Mouse (Mus musculus): ENCODE data around the gene Vmn2r7. TPM values are rescaled to one million over a fixed set of nuclear protein-coding genes. Genes with fewer than 3 reads are reported as not detected.
A peak's percentile ranks its signal among the peaks of the same experiment; 100 is the strongest.
"Not testable (repeated sequence)": the region's sequence is repeated elsewhere in the genome, so short reads cannot be mapped to it uniquely, and the experiment has no call there.

The Vmn2r7 gene
- total RNA-seq (2021): not detected

DNA sequence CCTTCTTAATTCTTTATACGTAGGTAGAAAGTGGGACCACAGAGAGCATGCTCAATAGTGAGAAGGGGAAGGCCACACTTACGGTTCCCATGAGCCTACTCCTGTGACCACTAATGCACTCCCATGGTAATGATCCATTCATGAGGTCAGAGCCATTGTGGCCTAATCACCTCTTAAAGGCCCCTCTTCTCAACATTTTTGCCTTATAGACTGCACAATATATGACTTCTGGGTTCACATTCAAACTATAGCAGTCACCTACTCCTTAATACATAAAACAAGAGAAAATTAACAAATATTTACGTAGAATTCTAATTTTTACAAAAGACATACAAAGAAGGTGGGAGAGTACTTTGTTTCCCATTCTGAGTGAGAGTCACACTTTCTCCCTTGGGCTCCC lies at the start of gene Vmn2r7:
Vmn2r7 (minus strand) TSS at position 101 of the 400 bp plus-strand sequence.
- intact Hi-C loops (cut with DNase I); DNase-seq: not testable (repeated sequence)

GRCm38 (mm10) chr3:64889725-64890124 lies 45.2 kb upstream of the Vmn2r7 start:
- DNase-seq: no peak
- intact Hi-C loops (cut with DNase I): no loop called here

DNA sequence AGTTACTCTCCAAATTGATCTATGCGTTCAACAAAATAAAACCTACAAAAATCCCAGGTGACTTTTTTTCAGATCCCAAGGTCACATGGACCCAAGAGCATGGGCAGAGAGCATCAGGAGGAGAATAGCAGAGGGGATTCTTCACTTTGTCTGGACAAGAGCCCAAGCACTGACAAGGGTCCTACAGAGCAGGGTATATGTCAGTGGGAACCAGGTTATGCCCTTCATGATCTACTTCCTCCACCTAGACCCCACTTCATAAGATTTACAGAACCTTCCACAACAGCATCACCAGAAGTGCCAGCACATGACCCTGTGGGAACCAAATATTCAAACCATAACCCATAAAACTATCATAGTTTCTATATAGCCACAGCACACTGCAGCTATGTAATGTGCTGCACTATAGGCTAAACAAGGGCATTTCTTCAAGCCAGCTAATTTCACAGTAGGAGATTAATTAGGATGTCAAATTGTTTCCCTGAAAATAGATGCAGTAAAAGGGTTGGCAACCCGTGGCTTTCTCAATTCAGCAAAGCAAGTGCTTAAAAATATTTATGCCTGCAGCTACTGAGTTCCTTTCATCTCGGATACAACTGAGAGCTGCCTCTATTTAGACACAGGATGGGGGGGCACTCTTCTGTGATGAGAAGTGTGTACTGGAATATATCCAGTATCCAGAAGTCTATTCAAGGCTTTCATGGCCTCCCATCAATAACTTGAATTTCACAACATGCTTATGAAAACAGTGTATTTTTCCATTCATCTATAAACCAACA lies 33.8 kb upstream of the Vmn2r7 start:
- no peak for DNase-seq
- intact Hi-C loops (cut with DNase I): no loop called here

- DNase-seq: no peak
- intact Hi-C loops (cut with DNase I): no loop called here
Observed at GRCm38 (mm10) chr3:64876669-64877068, 32.1 kb upstream of the Vmn2r7 start.

- intact Hi-C loops (cut with DNase I): no loop called here
- no peak for DNase-seq
Observed at GRCm38 (mm10) chr3:64842881-64843280, 1.7 kb downstream of the Vmn2r7 start.

DNA sequence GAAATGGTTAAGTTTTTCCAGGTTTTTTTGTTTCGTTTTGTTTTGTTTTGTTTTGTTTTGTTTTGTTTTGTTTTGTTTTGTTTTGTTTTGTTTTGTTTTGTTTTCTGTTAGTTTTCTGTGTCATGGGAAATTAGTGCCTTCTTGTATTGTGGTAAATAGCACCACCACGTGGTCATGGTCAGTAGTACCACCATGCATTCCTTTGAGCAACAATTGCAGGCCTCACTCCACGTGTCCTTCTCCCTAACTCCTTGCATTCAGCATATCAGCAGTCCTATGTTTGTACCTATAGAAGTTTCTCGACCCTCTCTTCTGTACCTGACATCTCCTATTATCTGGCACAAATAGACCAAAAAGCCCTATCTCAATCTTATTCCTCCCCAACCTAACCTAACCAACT lies 2.3 kb downstream of the Vmn2r7 start:
- intact Hi-C loops (cut with DNase I): no loop called here
- DNase-seq: peak; percentile 11 to 22

GRCm38 (mm10) chr3:64831134-64831533 lies 13.4 kb downstream of the Vmn2r7 start:
- DNase-seq: no peak
- intact Hi-C loops (cut with DNase I): no loop called here

GRCm38 (mm10) chr3:64791245-64791591 lies 53.3 kb downstream of the Vmn2r7 start:
- DNase-seq: no peak
- intact Hi-C loops (cut with DNase I): loop anchor here (1.0 kb wide), 1 partner anchor 752 kb away; no protein-coding TSS in a partner anchor

- intact Hi-C loops (cut with DNase I): loop anchor here (1.0 kb wide), 1 partner anchor 751 kb away; no protein-coding TSS in a partner anchor
- DNase-seq: peak; percentile 44 to 55
Observed at GRCm38 (mm10) chr3:64790509-64791244, 53.9 kb downstream of the Vmn2r7 start.

GRCm38 (mm10) chr3:64782901-64783300 lies 61.7 kb downstream of the Vmn2r7 start:
- DNase-seq: no peak
- intact Hi-C loops (cut with DNase I): no loop called here

GRCm38 (mm10) chr3:64772132-64772531 lies 72.4 kb downstream of the Vmn2r7 start:
- intact Hi-C loops (cut with DNase I): no loop called here
- DNase-seq: no peak

- DNase-seq: no peak
- intact Hi-C loops (cut with DNase I): no loop called here
Observed at GRCm38 (mm10) chr3:64756145-64756544, 88.4 kb downstream of the Vmn2r7 start.

- DNase-seq; intact Hi-C loops (cut with DNase I): not testable (repeated sequence)
Observed at GRCm38 (mm10) chr3:64727187-64727970, 117.2 kb downstream of the Vmn2r7 start.

DNA sequence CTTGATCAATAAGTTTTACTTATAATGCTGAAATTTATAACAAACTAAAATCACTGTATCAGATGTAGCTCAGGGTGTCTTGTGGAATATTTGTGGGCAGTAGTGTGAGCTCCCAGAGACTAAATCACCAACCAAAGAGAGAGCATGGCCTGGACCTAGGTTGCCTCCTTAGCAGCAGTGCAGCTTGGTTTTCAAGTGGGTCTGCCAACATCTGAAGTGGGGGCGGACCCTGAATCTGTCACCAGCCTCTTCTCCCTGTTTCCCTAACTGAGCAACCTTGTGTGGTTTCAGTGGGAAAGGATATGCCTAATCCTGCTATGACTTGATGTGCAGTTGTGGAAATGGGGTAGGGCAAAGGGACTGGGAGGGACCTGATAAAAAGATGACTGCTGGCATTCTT lies 118.8 kb downstream of the Vmn2r7 start:
- DNase-seq; intact Hi-C loops (cut with DNase I): not testable (repeated sequence)

DNA sequence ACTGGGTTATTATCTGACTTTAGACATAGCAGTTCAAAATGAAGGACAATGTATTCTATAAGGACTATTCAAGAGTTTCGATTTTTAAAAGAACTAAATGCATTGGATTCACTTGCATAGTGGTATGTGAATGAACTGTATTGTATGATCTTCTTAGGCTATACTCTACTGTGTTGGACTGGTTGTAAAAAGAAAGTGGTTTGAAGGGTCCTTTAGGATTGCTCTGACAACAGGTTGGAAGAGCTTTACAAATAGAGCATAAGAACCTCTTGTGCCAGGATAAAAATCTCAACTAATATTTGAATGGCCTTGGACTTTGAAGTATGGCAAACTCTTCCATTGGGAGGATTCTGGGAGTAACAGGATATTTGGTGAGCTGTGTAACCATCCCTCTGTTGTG lies 168.5 kb downstream of the Vmn2r7 start:
- DNase-seq; intact Hi-C loops (cut with DNase I): not testable (repeated sequence)

Data from heart, postnatal 36 days (tissue).